Mouse (Mus musculus): ENCODE data around the gene Dok5. TPM values are rescaled to one million over a fixed set of nuclear protein-coding genes. Genes with fewer than 3 reads are reported as not detected.

Gene Dok5
- polyA plus RNA-seq, 1 experiment = 0.59 TPM

GRCm38 (mm10) chr2:170757228-170757875, 25.7 kb downstream of the Dok5 start:
- H3K4me1 ChIP-seq (ENCODE audit: control insufficient read depth, insufficient read depth, insufficient read length, low read length) = no peaks in the 10 kb centered on the region
- no peak overlapping the region for H3K4me3 ChIP-seq (ENCODE audit: insufficient read depth, low read depth, low read length)
- no peak overlapping the region for H3K27ac ChIP-seq (replicated peaks; ENCODE audit: low read depth, low read length)

- Histone ChIP-seq H3K4me3 (ENCODE audit: insufficient read depth, low read depth, low read length) (no peak overlapping the region), H3K4me1 (ENCODE audit: control insufficient read depth, insufficient read depth, insufficient read length, low read length) (no peaks in the 10 kb centered on the region), H3K27ac (replicated peaks; ENCODE audit: low read depth, low read length) (no peak overlapping the region)
Observed at GRCm38 (mm10) chr2:170758201-170758600, 26.6 kb downstream of the Dok5 start.

GRCm38 (mm10) chr2:170764704-170765103, 33.1 kb downstream of the Dok5 start:
- Histone ChIP-seq H3K27ac (replicated peaks; ENCODE audit: low read depth, low read length) (no peak overlapping the region), H3K4me3 (ENCODE audit: insufficient read depth, low read depth, low read length) (no peak overlapping the region), H3K4me1 (ENCODE audit: control insufficient read depth, insufficient read depth, insufficient read length, low read length) (no peaks in the 10 kb centered on the region)

GRCm38 (mm10) chr2:170767243-170767642, 35.6 kb downstream of the Dok5 start:
- H3K27ac ChIP-seq (replicated peaks; ENCODE audit: low read depth, low read length) = no peak overlapping the region
- H3K4me1 ChIP-seq (ENCODE audit: control insufficient read depth, insufficient read depth, insufficient read length, low read length) = no peaks in the 10 kb centered on the region
- H3K4me3 ChIP-seq (ENCODE audit: insufficient read depth, low read depth, low read length) = no peak overlapping the region

- H3K27ac ChIP-seq (replicated peaks; ENCODE audit: low read depth, low read length) = no peak overlapping the region
- no peak overlapping the region for H3K4me3 ChIP-seq (ENCODE audit: insufficient read depth, low read depth, low read length)
- no peaks in the 10 kb centered on the region for H3K4me1 ChIP-seq (ENCODE audit: control insufficient read depth, insufficient read depth, insufficient read length, low read length)
Observed at GRCm38 (mm10) chr2:170768699-170769098, 37.1 kb downstream of the Dok5 start.

- H3K4me3 ChIP-seq (ENCODE audit: insufficient read depth, low read depth, low read length) = no peak overlapping the region
- no peaks in the 10 kb centered on the region for H3K4me1 ChIP-seq (ENCODE audit: control insufficient read depth, insufficient read depth, insufficient read length, low read length)
- no peak overlapping the region for H3K27ac ChIP-seq (replicated peaks; ENCODE audit: low read depth, low read length)
Observed at GRCm38 (mm10) chr2:170771555-170771954, 39.9 kb downstream of the Dok5 start.

- no peaks in the 10 kb centered on the region for H3K4me1 ChIP-seq (ENCODE audit: control insufficient read depth, insufficient read depth, insufficient read length, low read length)
- no peak overlapping the region for H3K27ac ChIP-seq (replicated peaks; ENCODE audit: low read depth, low read length)
- H3K4me3 ChIP-seq (ENCODE audit: insufficient read depth, low read depth, low read length) = no peak overlapping the region
Observed at GRCm38 (mm10) chr2:170772126-170772884, 40.7 kb downstream of the Dok5 start.

- H3K27ac ChIP-seq (replicated peaks; ENCODE audit: low read depth, low read length) = no peak overlapping the region
- H3K4me3 ChIP-seq (ENCODE audit: insufficient read depth, low read depth, low read length) = no peak overlapping the region
- H3K4me1 ChIP-seq (ENCODE audit: control insufficient read depth, insufficient read depth, insufficient read length, low read length) = no peaks in the 10 kb centered on the region
Observed at GRCm38 (mm10) chr2:170772885-170773270, 41.3 kb downstream of the Dok5 start.

- Histone ChIP-seq H3K4me3 (ENCODE audit: insufficient read depth, low read depth, low read length) (no peak overlapping the region), H3K27ac (replicated peaks; ENCODE audit: low read depth, low read length) (no peak overlapping the region), H3K4me1 (ENCODE audit: control insufficient read depth, insufficient read depth, insufficient read length, low read length) (no peaks in the 10 kb centered on the region)
Observed at GRCm38 (mm10) chr2:170775577-170775976, 44.0 kb downstream of the Dok5 start.

GRCm38 (mm10) chr2:170776107-170776506, 44.5 kb downstream of the Dok5 start:
- no peaks in the 10 kb centered on the region for H3K4me1 ChIP-seq (ENCODE audit: control insufficient read depth, insufficient read depth, insufficient read length, low read length)
- no peak overlapping the region for H3K4me3 ChIP-seq (ENCODE audit: insufficient read depth, low read depth, low read length)
- no peak overlapping the region for H3K27ac ChIP-seq (replicated peaks; ENCODE audit: low read depth, low read length)

GRCm38 (mm10) chr2:170777572-170777971, 46.0 kb downstream of the Dok5 start:
- no peak overlapping the region for H3K4me3 ChIP-seq (ENCODE audit: insufficient read depth, low read depth, low read length)
- H3K4me1 ChIP-seq (ENCODE audit: control insufficient read depth, insufficient read depth, insufficient read length, low read length) = no peaks in the 10 kb centered on the region
- no peak overlapping the region for H3K27ac ChIP-seq (replicated peaks; ENCODE audit: low read depth, low read length)

GRCm38 (mm10) chr2:170780010-170780750, 48.6 kb downstream of the Dok5 start:
- Histone ChIP-seq H3K4me1 (ENCODE audit: control insufficient read depth, insufficient read depth, insufficient read length, low read length) (no peaks in the 10 kb centered on the region), H3K27ac (replicated peaks; ENCODE audit: low read depth, low read length) (no peak overlapping the region), H3K4me3 (ENCODE audit: insufficient read depth, low read depth, low read length) (no peak overlapping the region)

- H3K27ac ChIP-seq (replicated peaks; ENCODE audit: low read depth, low read length) = no peak overlapping the region
- H3K4me3 ChIP-seq (ENCODE audit: insufficient read depth, low read depth, low read length) = no peak overlapping the region
- no peaks in the 10 kb centered on the region for H3K4me1 ChIP-seq (ENCODE audit: control insufficient read depth, insufficient read depth, insufficient read length, low read length)
Observed at GRCm38 (mm10) chr2:170788101-170788500, 56.5 kb downstream of the Dok5 start.

- Histone ChIP-seq H3K4me3 (ENCODE audit: insufficient read depth, low read depth, low read length) (no peak overlapping the region), H3K27ac (replicated peaks; ENCODE audit: low read depth, low read length) (no peak overlapping the region), H3K4me1 (ENCODE audit: control insufficient read depth, insufficient read depth, insufficient read length, low read length) (no peaks in the 10 kb centered on the region)
Observed at GRCm38 (mm10) chr2:170791332-170792017, 59.9 kb downstream of the Dok5 start.

- Histone ChIP-seq H3K4me1 (ENCODE audit: control insufficient read depth, insufficient read depth, insufficient read length, low read length) (no peaks in the 10 kb centered on the region), H3K27ac (replicated peaks; ENCODE audit: low read depth, low read length) (no peak overlapping the region), H3K4me3 (ENCODE audit: insufficient read depth, low read depth, low read length) (no peak overlapping the region)
Observed at GRCm38 (mm10) chr2:170795242-170795641, 63.6 kb downstream of the Dok5 start.

Measured in brown adipose tissue, adult 24 weeks (tissue).